Mouse (Mus musculus) thymus, adult 2 months (tissue): ENCODE measurements around the gene Inha. TPM values are rescaled to one million over a fixed set of nuclear protein-coding genes. Genes with fewer than 3 reads are reported as not detected.

Source experiments
- DNase-seq: peaks from one replicate; pipeline ENCODE4 v3.0.0; 2021
- H3K27ac ChIP-seq: fragments of 200-500 bp; 2 replicates; pipeline ENCODE4 v1.5.1; 2012; ENCODE audit warnings: low read length, control low read depth; ENCODE audit not compliant: control insufficient read depth, insufficient read depth
- H3K27me3 ChIP-seq: fragments of 200-500 bp; 2 replicates; pipeline ENCODE4 v1.6.1; 2012; ENCODE audit warnings: mild to moderate bottlenecking, low read length, moderate library complexity, mixed read lengths; ENCODE audit not compliant: control insufficient read depth, insufficient read depth
- H3K36me3 ChIP-seq: fragments of 200-500 bp; 2 replicates; pipeline ENCODE4 v1.6.1; 2012; ENCODE audit warnings: mild to moderate bottlenecking, low read length, moderate library complexity; ENCODE audit not compliant: control insufficient read depth, insufficient read depth
- H3K4me1 ChIP-seq: fragments of 200-500 bp; replicated peaks from 2 replicates; pipeline ENCODE4 v1.6.1; 2012; ENCODE audit warnings: low read length; ENCODE audit not compliant: control insufficient read depth, insufficient read depth
- H3K4me3 ChIP-seq: fragments of 200-500 bp; 2 replicates; pipeline ENCODE4 v1.5.1; 2012; ENCODE audit warnings: mild to moderate bottlenecking, low read length, control low read depth, moderate library complexity; ENCODE audit not compliant: control insufficient read depth, insufficient read depth
- CTCF ChIP-seq: fragments of 200-500 bp; IDR thresholded peaks from 2 replicates; pipeline ENCODE4 v1.5.1; 2012; ENCODE audit warnings: mild to moderate bottlenecking, control low read depth, low read length, moderate library complexity, borderline replicate concordance; ENCODE audit not compliant: control insufficient read depth, poor library complexity, insufficient read depth; ENCODE audit errors: extremely low read depth
- POLR2A ChIP-seq: fragments of 200-500 bp; IDR thresholded peaks from 2 replicates; pipeline ENCODE4 v1.6.1; 2012; ENCODE audit warnings: mild to moderate bottlenecking, low read length, control low read depth, moderate library complexity; ENCODE audit not compliant: control insufficient read depth, poor library complexity, insufficient read depth; ENCODE audit errors: extremely low read depth
- WGBS: fragments of 180-500 bp; shearing (Covaris S2); methylation state at CpG from one replicate; pipeline ENCODE4 v1.1.7; 2018; 5-methylcytosine and 5-hydroxymethylcytosine counted together
- polyA plus RNA-seq: library from polyadenylated mRNA; depleted of rRNA; stranded (reverse); fragments of >200 nt; gene quantifications from 2 replicates; pipeline ENCODE4 v1.2.3, GENCODE M21; 2012

Gene Inha
- polyA plus RNA-seq, 1 experiment = 19.9 TPM

GRCm38 (mm10) chr1:75505956-75506831, 683 bp upstream of the Inha start, which contains the start of gene Obsl1:
Gene Obsl1, minus strand, starts transcription at chr1:75506452.
- DNase-seq = peak; percentile 24
- no peak for TF ChIP-seq CTCF
- no peak for TF ChIP-seq POLR2A
- WGBS = 5% methylated on average over 65 of the region's 65 CpGs
- Histone ChIP-seq H3K27ac (no peak within 1 kb of the TSS), H3K27me3 (peaks cover 18% of the 10 kb centered on the region; the same call in 1 of the 2 replicates), H3K36me3 (no peaks in the 10 kb centered on the region), H3K4me3 (peak within 1 kb of the TSS; percentile 41), H3K4me1 (peaks cover 10% of the 10 kb centered on the region)

GRCm38 (mm10) chr1:75509586-75509985, 2.7 kb downstream of the Inha start:
- Histone ChIP-seq H3K4me3 (no peak overlapping the region), H3K27ac (no peak overlapping the region), H3K36me3 (no peaks in the 10 kb centered on the region), H3K4me1 (peaks cover 10% of the 10 kb centered on the region), H3K27me3 (peaks cover 18% of the 10 kb centered on the region; the same call in 1 of the 2 replicates)
- 88% methylated on average over 20 of the region's 20 CpGs for WGBS
- TF ChIP-seq POLR2A = no peak
- TF ChIP-seq CTCF = no peak
- no peak for DNase-seq

GRCm38 (mm10) chr1:75510154-75510553, 3.3 kb downstream of the Inha start:
- TF ChIP-seq POLR2A (no peak), CTCF (no peak)
- DNase-seq = no peak
- Histone ChIP-seq H3K36me3 (no peaks in the 10 kb centered on the region), H3K27ac (no peak overlapping the region), H3K4me3 (no peak overlapping the region), H3K27me3 (peaks cover 15% of the 10 kb centered on the region; the same call in 1 of the 2 replicates), H3K4me1 (peaks cover 9% of the 10 kb centered on the region)
- 57% methylated on average over 5 of the region's 5 CpGs for WGBS

- H3K4me3 ChIP-seq = no peak overlapping the region
- no peaks in the 10 kb centered on the region; the same call in 1 of the 2 replicates for H3K4me1 ChIP-seq
- H3K36me3 ChIP-seq = no peaks in the 10 kb centered on the region
- H3K27ac ChIP-seq = no peak overlapping the region
- WGBS = 93% methylated on average over 4 of the region's 4 CpGs
- TF ChIP-seq CTCF = no peak
- TF ChIP-seq POLR2A = no peak
- H3K27me3 ChIP-seq = peaks cover 3% of the 10 kb centered on the region; the same call in 1 of the 2 replicates
- no peak for DNase-seq
Observed at GRCm38 (mm10) chr1:75511437-75512210, 4.7 kb downstream of the Inha start.

GRCm38 (mm10) chr1:75512550-75512949, 5.7 kb downstream of the Inha start:
- Histone ChIP-seq H3K4me3 (no peak overlapping the region), H3K4me1 (no peaks in the 10 kb centered on the region; the same call in 1 of the 2 replicates), H3K27me3 (peaks cover 2% of the 10 kb centered on the region; the same call in 1 of the 2 replicates), H3K36me3 (no peaks in the 10 kb centered on the region), H3K27ac (no peak overlapping the region)
- WGBS = 91% methylated on average over 3 of the region's 3 CpGs
- no peak for DNase-seq
- TF ChIP-seq POLR2A = no peak
- no peak for TF ChIP-seq CTCF

- no peak for DNase-seq
- WGBS = 85% methylated on average over 15 of the region's 15 CpGs
- TF ChIP-seq CTCF (no peak), POLR2A (no peak)
- Histone ChIP-seq H3K4me1 (no peaks in the 10 kb centered on the region), H3K4me3 (no peak overlapping the region), H3K36me3 (no peaks in the 10 kb centered on the region), H3K27ac (no peak overlapping the region), H3K27me3 (no peaks in the 10 kb centered on the region)
Observed at GRCm38 (mm10) chr1:75516703-75517380, 10.0 kb downstream of the Inha start.
